Mouse (Mus musculus): ENCODE data around the gene Med16. TPM values are rescaled to one million over a fixed set of nuclear protein-coding genes. Genes with fewer than 3 reads are reported as not detected.
A peak's percentile ranks its signal among the peaks of the same experiment; 100 is the strongest.

Med16 gene
- total RNA-seq, 1 experiment from 2014 or later = 34.2 TPM

GRCm38 (mm10) chr10:79934794-79935569 lies 26.3 kb upstream of the Med16 start:
- ATAC-seq (replicated peaks in 1 of 2; ENCODE audit: insufficient read depth in 1 of 2, low FRiP score in 2 of 2, low TSS enrichment in 1 of 2, low read depth in 1 of 2, poor library complexity in 2 of 2, severe bottlenecking in 2 of 2) = no peak

DNA sequence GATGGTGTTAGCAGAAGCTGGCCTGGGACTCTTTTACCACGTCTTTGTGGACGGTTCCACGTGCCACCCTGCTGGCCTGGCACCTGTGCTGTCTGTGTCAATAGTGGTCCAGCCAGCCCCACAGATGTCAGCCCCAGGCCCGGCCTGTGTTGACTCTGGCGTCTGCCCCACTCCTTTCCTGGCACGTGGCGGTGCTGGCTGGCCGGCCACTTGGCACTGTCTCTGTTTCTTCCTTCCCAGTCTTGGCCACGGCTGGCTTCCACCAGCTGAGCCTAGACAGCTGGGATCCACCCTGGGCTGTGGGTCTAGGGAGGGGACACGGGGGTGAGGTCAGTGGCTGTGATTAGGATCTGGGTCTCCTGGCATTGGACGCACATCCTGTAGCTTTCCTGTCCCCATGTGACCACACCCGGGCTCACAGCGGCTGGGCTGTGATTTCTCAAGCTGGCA lies 25.6 kb upstream of the Med16 start:
- no peak for ATAC-seq (replicated peaks in 1 of 2; ENCODE audit: insufficient read depth in 1 of 2, low FRiP score in 2 of 2, low TSS enrichment in 1 of 2, low read depth in 1 of 2, poor library complexity in 2 of 2, severe bottlenecking in 2 of 2)

GRCm38 (mm10) chr10:79933861-79934260 lies 25.1 kb upstream of the Med16 start:
- ATAC-seq (replicated peaks in 1 of 2; ENCODE audit: insufficient read depth in 1 of 2, low FRiP score in 2 of 2, low TSS enrichment in 1 of 2, low read depth in 1 of 2, poor library complexity in 2 of 2, severe bottlenecking in 2 of 2) = no peak

- ATAC-seq (replicated peaks in 1 of 2; ENCODE audit: insufficient read depth in 1 of 2, low FRiP score in 2 of 2, low TSS enrichment in 1 of 2, low read depth in 1 of 2, poor library complexity in 2 of 2, severe bottlenecking in 2 of 2) = no peak
These were observed 24.5 kb upstream of the Med16 start for GRCm38 (mm10) chr10:79933145-79933679.

DNA sequence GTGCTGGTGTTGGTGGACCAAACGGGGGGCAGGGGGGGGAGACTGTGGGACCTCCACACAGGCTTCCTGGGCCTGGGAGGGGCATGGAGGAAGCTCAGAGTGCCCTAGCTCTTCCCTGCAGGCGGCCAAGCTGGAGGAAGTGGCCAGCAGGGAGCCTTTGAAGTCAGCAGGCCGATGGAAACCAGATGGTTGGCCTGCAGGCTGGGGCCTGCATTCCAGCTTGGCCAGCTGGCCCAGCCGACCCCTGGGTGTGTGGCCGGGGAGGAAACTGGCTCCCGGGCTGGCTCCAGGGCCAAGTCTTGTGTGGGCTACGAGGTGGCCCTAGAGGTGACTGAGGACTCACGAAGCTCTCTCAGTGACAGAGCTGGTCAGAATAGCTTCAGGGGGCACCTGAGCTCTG lies 24.0 kb upstream of the Med16 start:
- ATAC-seq (replicated peaks in 1 of 2; ENCODE audit: insufficient read depth in 1 of 2, low FRiP score in 2 of 2, low TSS enrichment in 1 of 2, low read depth in 1 of 2, poor library complexity in 2 of 2, severe bottlenecking in 2 of 2) = no peak

DNA sequence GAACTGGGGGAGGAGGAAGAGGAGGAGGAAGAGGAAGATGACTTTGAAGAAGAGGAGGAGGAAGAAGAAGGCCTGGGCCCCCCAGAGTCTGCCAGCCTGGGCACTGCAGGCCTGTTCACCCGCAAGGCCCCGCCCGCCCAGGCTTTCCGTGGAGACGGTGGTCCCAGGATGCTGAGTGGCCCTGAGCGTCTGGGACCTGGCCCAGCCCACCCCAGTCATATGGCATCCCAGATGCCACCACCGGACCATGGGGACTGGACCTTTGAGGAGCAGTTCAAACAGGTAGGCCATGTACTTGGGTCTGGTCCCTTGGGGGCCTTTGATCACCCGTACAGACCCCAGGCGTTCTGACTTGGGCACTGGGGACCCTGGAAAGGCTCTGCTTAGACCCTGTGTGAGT lies 23.1 kb upstream of the Med16 start:
- ATAC-seq (replicated peaks in 1 of 2; ENCODE audit: insufficient read depth in 1 of 2, low FRiP score in 2 of 2, low TSS enrichment in 1 of 2, low read depth in 1 of 2, poor library complexity in 2 of 2, severe bottlenecking in 2 of 2) = no peak

DNA sequence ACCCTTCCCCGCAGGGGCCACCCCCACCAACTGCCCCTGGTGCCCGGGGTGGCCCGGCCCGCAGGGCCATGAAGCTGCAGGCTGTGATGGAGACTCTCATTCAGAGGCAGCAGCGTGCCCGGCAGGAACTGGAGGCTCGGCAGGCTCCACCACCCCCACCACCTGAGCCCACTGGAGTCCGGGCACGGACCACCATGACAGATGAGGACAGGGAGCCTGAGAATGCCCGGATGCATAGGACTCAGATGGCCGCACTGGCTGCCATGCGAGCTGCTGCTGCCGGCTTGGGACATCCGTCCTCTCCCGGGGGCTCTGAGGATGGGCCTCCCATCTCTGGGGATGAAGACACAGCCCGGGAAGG lies 22.1 kb upstream of the Med16 start:
- no peak for ATAC-seq (replicated peaks in 1 of 2; ENCODE audit: insufficient read depth in 1 of 2, low FRiP score in 2 of 2, low TSS enrichment in 1 of 2, low read depth in 1 of 2, poor library complexity in 2 of 2, severe bottlenecking in 2 of 2)

GRCm38 (mm10) chr10:79929967-79930825 lies 21.5 kb upstream of the Med16 start:
- ATAC-seq (replicated peaks in 1 of 2; ENCODE audit: insufficient read depth in 1 of 2, low FRiP score in 2 of 2, low TSS enrichment in 1 of 2, low read depth in 1 of 2, poor library complexity in 2 of 2, severe bottlenecking in 2 of 2) = no peak

- ATAC-seq (replicated peaks in 1 of 2; ENCODE audit: insufficient read depth in 1 of 2, low FRiP score in 2 of 2, low TSS enrichment in 1 of 2, low read depth in 1 of 2, poor library complexity in 2 of 2, severe bottlenecking in 2 of 2) = no peak
These were observed 20.4 kb upstream of the Med16 start for GRCm38 (mm10) chr10:79928907-79929701.

GRCm38 (mm10) chr10:79928030-79928694 lies 19.4 kb upstream of the Med16 start:
- no peak for ATAC-seq (replicated peaks in 1 of 2; ENCODE audit: insufficient read depth in 1 of 2, low FRiP score in 2 of 2, low TSS enrichment in 1 of 2, low read depth in 1 of 2, poor library complexity in 2 of 2, severe bottlenecking in 2 of 2)

- no peak for ATAC-seq (replicated peaks in 1 of 2; ENCODE audit: insufficient read depth in 1 of 2, low FRiP score in 2 of 2, low TSS enrichment in 1 of 2, low read depth in 1 of 2, poor library complexity in 2 of 2, severe bottlenecking in 2 of 2)
These were observed 18.8 kb upstream of the Med16 start for GRCm38 (mm10) chr10:79927324-79928029.

DNA sequence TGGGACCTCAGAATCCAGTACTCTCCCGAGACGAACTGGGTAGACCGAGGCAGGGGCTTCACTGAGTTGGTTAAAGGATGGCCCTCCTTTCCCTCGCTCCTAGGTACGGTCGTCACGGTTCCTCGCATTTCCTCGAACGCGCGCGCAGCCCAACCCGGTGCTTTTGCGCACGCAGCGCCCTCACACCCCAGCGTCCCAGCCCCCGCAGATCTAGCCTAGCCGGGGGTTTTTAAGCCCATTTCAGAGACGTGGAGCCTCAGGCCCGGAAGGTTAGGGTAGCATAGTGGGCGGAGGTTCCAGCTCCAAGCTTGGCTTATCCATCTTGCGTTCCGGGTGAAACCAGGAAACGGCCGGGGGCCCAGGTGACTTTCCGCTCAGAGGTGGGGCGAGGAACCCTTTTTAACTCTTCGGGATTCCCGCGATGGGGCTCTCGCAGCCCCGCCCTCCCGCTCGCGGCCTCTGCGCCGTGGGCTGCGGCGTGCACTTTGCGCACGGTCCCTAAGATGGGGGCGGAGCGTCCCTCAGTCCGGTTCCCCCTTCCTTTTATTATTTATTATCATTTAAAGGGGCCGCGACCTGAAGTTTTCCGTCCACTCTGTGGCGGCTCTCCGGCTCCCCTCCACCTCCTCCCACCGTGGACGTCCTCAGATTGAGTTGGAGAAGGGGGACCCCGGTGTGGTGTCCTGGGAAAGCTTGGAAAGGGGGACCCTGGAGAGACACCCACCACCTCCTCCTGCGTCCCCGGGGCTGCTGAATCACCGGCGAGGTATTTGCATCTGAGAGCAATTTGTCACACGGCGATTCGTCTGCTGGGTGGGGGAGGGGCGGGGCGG lies 18.0 kb upstream of the Med16 start, which contains the start of gene Arid3a:
Gene Arid3a, plus strand, starts transcription at position 553 of the 833 bp plus-strand sequence.
- peak; percentile 57 to 67 for ATAC-seq (replicated peaks in 1 of 2; ENCODE audit: insufficient read depth in 1 of 2, low FRiP score in 2 of 2, low TSS enrichment in 1 of 2, low read depth in 1 of 2, poor library complexity in 2 of 2, severe bottlenecking in 2 of 2)

DNA sequence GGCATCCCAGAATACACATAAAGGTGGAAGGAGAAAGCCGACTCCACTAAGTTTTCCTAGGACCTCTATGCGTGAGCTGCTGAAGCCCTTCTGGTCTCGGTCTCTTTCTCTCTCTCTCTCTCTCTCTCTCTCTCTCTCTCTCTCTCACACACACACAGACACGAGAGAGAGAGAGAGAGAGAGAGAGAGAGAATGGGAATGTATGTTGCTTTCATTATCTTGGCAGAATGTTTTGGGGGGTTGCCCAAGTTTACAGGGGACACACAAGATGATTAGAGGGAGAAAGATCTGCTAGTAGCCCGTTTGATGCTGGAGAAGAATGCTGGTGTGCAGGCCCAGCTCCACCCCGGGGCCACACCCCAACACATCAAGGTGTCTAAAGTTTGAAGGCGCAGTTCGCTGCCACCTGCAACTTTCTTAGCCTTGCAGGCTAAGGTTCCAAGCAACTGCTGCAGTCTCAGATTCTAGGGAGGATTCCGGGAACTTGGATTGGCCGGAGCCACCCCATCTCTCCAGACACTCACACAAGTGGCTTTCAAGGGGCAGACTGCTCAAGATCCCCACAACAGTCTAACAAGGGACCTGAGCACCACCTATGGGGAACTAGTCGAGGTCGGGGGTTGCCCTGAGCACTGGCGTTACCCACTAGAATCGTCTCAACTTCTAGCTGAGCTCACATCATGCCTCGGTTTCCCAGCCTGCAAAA lies 17.2 kb upstream of the Med16 start:
- ATAC-seq (replicated peaks in 1 of 2; ENCODE audit: insufficient read depth in 1 of 2, low FRiP score in 2 of 2, low TSS enrichment in 1 of 2, low read depth in 1 of 2, poor library complexity in 2 of 2, severe bottlenecking in 2 of 2) = no peak

DNA sequence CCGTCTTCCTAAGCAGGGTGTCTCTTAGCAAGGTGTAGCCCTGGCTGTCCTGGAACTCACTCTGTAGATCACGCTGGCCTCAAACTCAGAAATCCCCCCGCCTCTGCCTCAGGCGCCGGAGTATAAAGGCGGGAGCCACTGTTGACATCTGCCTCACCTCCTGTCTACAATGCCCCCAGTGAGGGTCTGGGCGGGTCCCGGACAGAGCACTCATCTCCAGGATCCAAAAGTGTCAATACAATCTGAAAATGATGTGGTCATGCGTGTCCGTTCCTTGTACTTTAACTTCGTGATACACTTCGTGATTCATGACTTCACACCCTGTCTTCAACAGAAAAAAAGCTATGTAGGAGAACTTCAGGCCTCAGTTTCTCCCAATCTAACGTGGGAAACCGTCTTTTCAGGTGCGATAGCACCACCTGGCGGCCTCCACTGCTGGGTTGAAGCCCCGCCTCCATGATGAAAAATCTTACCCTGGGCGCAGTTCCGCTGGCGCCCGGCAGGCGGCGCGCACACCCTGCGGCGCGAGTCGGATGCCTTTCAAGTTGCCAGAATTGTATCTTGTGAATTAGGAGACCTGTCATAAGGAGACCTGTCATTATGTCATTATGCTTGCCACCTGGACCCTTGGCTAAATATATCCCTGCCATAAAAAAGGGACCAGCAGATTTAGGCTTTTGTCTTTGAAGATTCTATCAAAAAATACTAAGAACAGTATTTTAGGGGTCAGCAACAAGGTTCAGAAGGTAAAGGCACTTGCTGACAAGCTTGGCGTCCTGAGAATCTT lies 16.5 kb upstream of the Med16 start:
- ATAC-seq (replicated peaks in 1 of 2; ENCODE audit: insufficient read depth in 1 of 2, low FRiP score in 2 of 2, low TSS enrichment in 1 of 2, low read depth in 1 of 2, poor library complexity in 2 of 2, severe bottlenecking in 2 of 2) = peak; percentile 33 to 36; a peak in 2 of 4 replicates

Data from hematopoietic stem cell, adult 5-6 weeks (primary cell).